Mouse (Mus musculus) left cerebral cortex, postnatal 25 days (tissue): ENCODE data around the gene Ipo4. TPM values are rescaled to one million over a fixed set of nuclear protein-coding genes. Genes with fewer than 3 reads are reported as not detected.

ENCODE experiments used
- DNase-seq, 2 experiments: peaks; one replicate each; pipeline ENCODE4 v3.0.0; 2022; ENCODE audit warnings: low spot score in 2 of 2, mixed read lengths in 1 of 2
- intact Hi-C: fragments of 180-260 bp; cut with DNase I; formaldehyde crosslinking; loops from one replicate; pipeline ENCODE4 v1.15.1; 2025
- total RNA-seq, 2 experiments: library from RNA; stranded (reverse); gene quantifications; 2 replicates each; pipeline ENCODE4 v1.2.3; 2021

Gene Ipo4
- total RNA-seq, 2 experiments from 2014 or later = 117 TPM

GRCm38 (mm10) chr14:55575711-55576110 lies 60.0 kb downstream of the Ipo4 start:
- intact Hi-C loops = no loop called here
- no peak for DNase-seq

Other genes starting within 250 kb of the Ipo4 start
- gene Dhrs4, start 157.2 kb downstream of the Ipo4 start, total RNA-seq = 10 to 100 TPM; 15.2 to 15.4 TPM
- 10 to 100 TPM; 46.6 to 46.9 TPM for gene Carmil3, start 145.3 kb downstream of the Ipo4 start, total RNA-seq
- 100 to 1,000 TPM; 180 to 216 TPM for gene Cpne6, start 125.5 kb downstream of the Ipo4 start, total RNA-seq
- gene Nrl, start 111.0 kb downstream of the Ipo4 start, total RNA-seq = 1 to 10 TPM in 1 of 2 experiments, under 1 TPM in 1; 0.34 to 1.2 TPM
- gene Pck2, start 95.7 kb downstream of the Ipo4 start, total RNA-seq = 10 to 100 TPM; 20.2 to 25.3 TPM
- 10 to 100 TPM; 73.1 to 77.7 TPM for gene Dcaf11, start 76.0 kb downstream of the Ipo4 start, total RNA-seq
- gene A730061H03Rik, start 75.6 kb downstream of the Ipo4 start, total RNA-seq = under 1 TPM in 1 of 2 experiments, not detected in 1; 0.89 TPM
- not detected for gene Fitm1, start 60.3 kb downstream of the Ipo4 start, total RNA-seq
- gene Psme1, start 57.8 kb downstream of the Ipo4 start, total RNA-seq = 10 to 100 TPM; 39.4 to 45.3 TPM
- gene Emc9, start 50.7 kb downstream of the Ipo4 start, total RNA-seq = 10 to 100 TPM; 38.1 to 41.5 TPM
- gene Psme2, start 44.8 kb downstream of the Ipo4 start, total RNA-seq = 10 to 100 TPM; 35.2 to 47.9 TPM
- 10 to 100 TPM; 27.6 to 31.7 TPM for gene Rnf31, start 44.2 kb downstream of the Ipo4 start, total RNA-seq
- gene Irf9, start 32.4 kb downstream of the Ipo4 start, total RNA-seq = 10 to 100 TPM in 1 of 2 experiments, 1 to 10 TPM in 1; 9.9 to 12.3 TPM
- 1 to 10 TPM; 2.2 to 3.7 TPM for gene Rec8, start 17.9 kb downstream of the Ipo4 start, total RNA-seq
- 1 to 10 TPM; 3.9 to 4.7 TPM for gene Gm49378, start 1.9 kb upstream of the Ipo4 start, total RNA-seq
- 10 to 100 TPM; 36.6 to 45.2 TPM for gene Tm9sf1, start 7.8 kb upstream of the Ipo4 start, total RNA-seq
- gene Tssk4, start 14.2 kb upstream of the Ipo4 start, total RNA-seq = 1 to 10 TPM in 1 of 2 experiments, under 1 TPM in 1; 0.30 to 1.1 TPM
- 10 to 100 TPM; 36.9 to 40.1 TPM for gene Mdp1, start 24.6 kb upstream of the Ipo4 start, total RNA-seq
- 10 to 100 TPM; 22.1 to 24.8 TPM for gene Gmpr2, start 36.0 kb upstream of the Ipo4 start, total RNA-seq
- 100 to 1,000 TPM; 325 to 348 TPM for gene Nedd8, start 36.2 kb upstream of the Ipo4 start, total RNA-seq
- gene Tinf2, start 45.9 kb upstream of the Ipo4 start, total RNA-seq = 10 to 100 TPM; 12.9 to 14.8 TPM
- gene Tgm1, start 78.0 kb upstream of the Ipo4 start, total RNA-seq = not detected
- gene Rabggta, start 86.3 kb upstream of the Ipo4 start, total RNA-seq = 10 to 100 TPM; 45.6 to 45.8 TPM
- 10 to 100 TPM; 79.2 to 88.7 TPM for gene Dhrs1, start 109.7 kb upstream of the Ipo4 start, total RNA-seq
- gene Nop9, start 109.7 kb upstream of the Ipo4 start, total RNA-seq = 10 to 100 TPM; 12.7 to 14.0 TPM
- gene Cideb, start 122.5 kb upstream of the Ipo4 start, total RNA-seq = 1 to 10 TPM; 1.6 to 2.3 TPM
- under 1 TPM; 0.25 to 0.32 TPM for gene Ltb4r2, start 125.5 kb upstream of the Ipo4 start, total RNA-seq
- under 1 TPM; 0.25 to 0.39 TPM for gene Ltb4r1, start 130.0 kb upstream of the Ipo4 start, total RNA-seq
- 1 to 10 TPM; 3.8 to 7.1 TPM for gene Adcy4, start 148.1 kb upstream of the Ipo4 start, total RNA-seq
- under 1 TPM in 1 of 2 experiments, not detected in 1; 0.96 TPM for gene Ripk3, start 152.9 kb upstream of the Ipo4 start, total RNA-seq
- gene Nfatc4, start 187.2 kb upstream of the Ipo4 start, total RNA-seq = 1 to 10 TPM; 1.3 to 2.6 TPM
- 10 to 100 TPM in 1 of 2 experiments, 1 to 10 TPM in 1; 6.5 to 10.5 TPM for gene Nynrin, start 218.1 kb upstream of the Ipo4 start, total RNA-seq
- gene Cbln3, start 248.4 kb upstream of the Ipo4 start, total RNA-seq = under 1 TPM; 0.14 to 0.25 TPM
- 10 to 100 TPM; 10.1 to 10.7 TPM for gene Khnyn, start 249.0 kb upstream of the Ipo4 start, total RNA-seq